Comparison of ENCODE assay signal across 23 mouse cellular contexts in genomic region chr3:55701632-55702031, GRCm38 (mm10).
DNase-seq lines count a peak whose midpoint lies in the region; ATAC-seq and TF ChIP-seq lines count a peak whose summit lies in the region.
"Had no signal": no experiment of that assay in that cellular context is flagged by ENCODE, and none has a peak within 500 bp of the region (broad histone marks: within the 10 kb centered on the region; RNA-seq: fewer than 3 reads in every experiment).

No protein-coding gene starts in this region.

- H3K36me3 ChIP-seq in heart, embryonic 16.5 days (ENCODE audit: control insufficient read depth, insufficient read depth): no peaks in the 10 kb centered on the region
- H3K36me3 ChIP-seq in heart, embryonic 12.5 days: no peaks in the 10 kb centered on the region
- no peaks in the 10 kb centered on the region for H3K36me3 ChIP-seq in kidney, embryonic 16.5 days (ENCODE audit: insufficient read depth, low read length)
- no peaks in the 10 kb centered on the region; the same call in 1 of the 2 replicates for H3K36me3 ChIP-seq in hindbrain, postnatal 0 days (ENCODE audit: insufficient read depth, low read length)
- H3K36me3 ChIP-seq: forebrain, embryonic 10.5 days had no signal

- H3K9me3 ChIP-seq in heart, embryonic 16.5 days (replicated peaks; ENCODE audit: control insufficient read depth, low read length): no peaks in the 10 kb centered on the region
- H3K9me3 ChIP-seq in heart, embryonic 12.5 days (replicated peaks): no peaks in the 10 kb centered on the region
- no peaks in the 10 kb centered on the region for H3K9me3 ChIP-seq in kidney, embryonic 16.5 days (ENCODE audit: low read length)
- H3K9me3 ChIP-seq in hindbrain, postnatal 0 days (ENCODE audit: low read length): no peaks in the 10 kb centered on the region
- H3K9me3 ChIP-seq: forebrain, embryonic 10.5 days; forebrain, embryonic 13.5 days had no signal

- H3K9ac ChIP-seq in heart, embryonic 16.5 days (ENCODE audit: low read length): no peak overlapping the region
- no peak overlapping the region for H3K9ac ChIP-seq in heart, embryonic 12.5 days
- no peak overlapping the region for H3K9ac ChIP-seq in kidney, embryonic 16.5 days (replicated peaks; ENCODE audit: low read length)
- H3K9ac ChIP-seq in hindbrain, postnatal 0 days (replicated peaks; ENCODE audit: low read length): no peak overlapping the region
- H3K9ac ChIP-seq: forebrain, embryonic 13.5 days; hindbrain, embryonic 14.5 days had no signal

- peak; percentile 55; the same call in 1 of the 2 replicates for ATAC-seq in heart, embryonic 16.5 days (replicated peaks; ENCODE audit: extremely low read depth, insufficient read depth, low FRiP score)
- no peak for ATAC-seq in heart, embryonic 12.5 days (ENCODE audit: insufficient number of reproducible peaks, low FRiP score)
- no peak for ATAC-seq in kidney, embryonic 16.5 days (ENCODE audit: low FRiP score, low TSS enrichment)
- no peak for ATAC-seq in hindbrain, postnatal 0 days
- ATAC-seq: CD4-positive, CD25-positive, alpha-beta regulatory T cell, adult 4 months; forebrain, embryonic 13.5 days; forebrain, embryonic 16.5 days; intestine, postnatal 0 days; Patski had no signal

- H3K4me2 ChIP-seq in heart, embryonic 16.5 days (ENCODE audit: low read depth, low read length): no peak overlapping the region
- no peak overlapping the region for H3K4me2 ChIP-seq in heart, embryonic 12.5 days
- H3K4me2 ChIP-seq in kidney, embryonic 16.5 days (replicated peaks; ENCODE audit: low read depth, low read length): no peak overlapping the region
- H3K4me2 ChIP-seq in hindbrain, postnatal 0 days (ENCODE audit: low read depth, low read length): no peak overlapping the region
- H3K4me2 ChIP-seq: forebrain, embryonic 13.5 days; hindbrain, embryonic 14.5 days had no signal

- no peak overlapping the region for H3K4me3 ChIP-seq in heart, embryonic 16.5 days (ENCODE audit: low read length)
- no peak overlapping the region for H3K4me3 ChIP-seq in heart, embryonic 12.5 days
- no peak overlapping the region for H3K4me3 ChIP-seq in kidney, embryonic 16.5 days (ENCODE audit: low read length)
- no peak overlapping the region for H3K4me3 ChIP-seq in hindbrain, postnatal 0 days (ENCODE audit: low read length)
- H3K4me3 ChIP-seq: forebrain, embryonic 10.5 days; forebrain, embryonic 13.5 days had no signal

- no peak for TF ChIP-seq CTCF in hindbrain, postnatal 0 days (IDR thresholded peaks at IDR 0.05; ENCODE audit: low read depth)

- H3K27ac ChIP-seq in heart, embryonic 16.5 days (ENCODE audit: low read length): no peak overlapping the region
- no peak overlapping the region for H3K27ac ChIP-seq in heart, embryonic 12.5 days (ENCODE audit: poor library complexity, severe bottlenecking)
- no peak overlapping the region for H3K27ac ChIP-seq in kidney, embryonic 16.5 days (ENCODE audit: low read length)
- H3K27ac ChIP-seq in hindbrain, postnatal 0 days: no peak overlapping the region
- H3K27ac ChIP-seq: forebrain, embryonic 10.5 days; forebrain, embryonic 13.5 days; hindbrain, embryonic 14.5 days had no signal

- peaks cover 8% of the 10 kb centered on the region for H3K4me1 ChIP-seq in heart, embryonic 16.5 days (ENCODE audit: control insufficient read depth, insufficient read depth, low read length)
- peaks cover 8% of the 10 kb centered on the region for H3K4me1 ChIP-seq in heart, embryonic 12.5 days (replicated peaks)
- no peaks in the 10 kb centered on the region for H3K4me1 ChIP-seq in kidney, embryonic 16.5 days (ENCODE audit: insufficient read depth, low read length)
- H3K4me1 ChIP-seq in hindbrain, postnatal 0 days (ENCODE audit: insufficient read depth, low read length): no peaks in the 10 kb centered on the region
- H3K4me1 ChIP-seq: forebrain, embryonic 10.5 days; forebrain, embryonic 13.5 days had no signal

- no peaks in the 10 kb centered on the region for H3K27me3 ChIP-seq in heart, embryonic 16.5 days (ENCODE audit: control insufficient read depth, insufficient read depth, low read length)
- H3K27me3 ChIP-seq in heart, embryonic 12.5 days (replicated peaks): no peaks in the 10 kb centered on the region
- no peaks in the 10 kb centered on the region for H3K27me3 ChIP-seq in kidney, embryonic 16.5 days (ENCODE audit: insufficient read depth, low read length)
- no peaks in the 10 kb centered on the region for H3K27me3 ChIP-seq in hindbrain, postnatal 0 days (ENCODE audit: insufficient read depth, low read length)
- H3K27me3 ChIP-seq: forebrain, embryonic 13.5 days; Patski had no signal

- 32% methylated on average over 6 of the region's 6 CpGs for WGBS in heart, embryonic 16.5 days
- WGBS in heart, embryonic 12.5 days: 22% methylated on average over 6 of the region's 6 CpGs
- WGBS in kidney, embryonic 16.5 days: 85% methylated on average over 6 of the region's 6 CpGs
- WGBS in hindbrain, postnatal 0 days: 84% methylated on average over 6 of the region's 6 CpGs

- DNase-seq in 416B (ENCODE audit: low read depth): peak; percentile 15
- peak; percentile 20 for DNase-seq in Muller cell, postnatal 12 days (ENCODE audit: inconsistent ontology term)
- DNase-seq in hindbrain, postnatal 0 days (ENCODE audit: low spot score): no peak
- DNase-seq: adrenal gland, postnatal 10 days; adrenal gland, postnatal 36 days; B cell, adult 2 months; cerebellum, adult 18-20 months; cerebellum, adult 9-10 months; cerebellum, postnatal 14 days; gastrocnemius, postnatal 10 days; gastrocnemius, postnatal 36 days; heart, postnatal 10 days; heart, postnatal 4 days had no signal
